Mouse (Mus musculus) lung, postnatal 0 days (tissue): ENCODE measurements around the gene Gm20388. TPM values are rescaled to one million over a fixed set of nuclear protein-coding genes. Genes with fewer than 3 reads are reported as not detected.

ENCODE experiments used
- ATAC-seq: fragments of 200-750 bp; cut with Nextera tagmentation; 2 replicates; pipeline ENCODE4 v1.8.0; 2017; ENCODE audit warnings: moderate library complexity
- DNase-seq: peaks from one replicate; pipeline ENCODE4 v3.0.0-alpha.2; 2016; ENCODE audit warnings: low spot score
- H3K27ac ChIP-seq: fragments of 300-500 bp; sonication (generic); 2 replicates; pipeline ENCODE4 v1.5.1; 2014; ENCODE audit warnings: antibody characterized with exemption, mild to moderate bottlenecking, low read length, mixed read lengths
- H3K27me3 ChIP-seq: fragments of 300-500 bp; sonication (generic); replicated peaks from 2 replicates; pipeline ENCODE4 v1.6.1; 2014; ENCODE audit warnings: low read length, mixed read lengths; ENCODE audit not compliant: insufficient read depth
- H3K36me3 ChIP-seq: fragments of 300-500 bp; sonication (generic); 2 replicates; pipeline ENCODE4 v1.6.1; 2014; ENCODE audit warnings: low read length, mixed read lengths; ENCODE audit not compliant: insufficient read depth
- H3K4me1 ChIP-seq: fragments of 300-500 bp; sonication (generic); 2 replicates; pipeline ENCODE4 v1.6.1; 2014; ENCODE audit warnings: antibody characterized with exemption, low read depth, low read length, mixed read lengths; ENCODE audit not compliant: insufficient read depth
- H3K4me2 ChIP-seq: fragments of 300-500 bp; sonication (generic); replicated peaks from 2 replicates; pipeline ENCODE4 v1.6.1; 2014; ENCODE audit warnings: low read depth, mild to moderate bottlenecking, low read length, moderate library complexity, mixed read lengths
- H3K4me3 ChIP-seq: fragments of 300-500 bp; sonication (generic); 2 replicates; pipeline ENCODE4 v1.5.1; 2014; ENCODE audit warnings: low read depth, low read length
- H3K9ac ChIP-seq: fragments of 300-500 bp; sonication (generic); replicated peaks from 2 replicates; pipeline ENCODE4 v1.6.1; 2014; ENCODE audit warnings: low read depth, mild to moderate bottlenecking
- H3K9me3 ChIP-seq: fragments of 300-500 bp; sonication (generic); 2 replicates; pipeline ENCODE4 v1.6.1; 2016; ENCODE audit warnings: low read length, mixed read lengths
- CTCF ChIP-seq: IDR thresholded peaks from 2 replicates; pipeline ENCODE4 v1.5.1; 2016; ENCODE audit warnings: antibody characterized with exemption, mild to moderate bottlenecking
- EP300 ChIP-seq: IDR thresholded peaks from 2 replicates; pipeline ENCODE4 v1.6.1; 2016; ENCODE audit warnings: antibody characterized with exemption, mild to moderate bottlenecking, control low read depth
- WGBS: fragments of 180-500 bp; shearing (Covaris S2); extraction: QIAGEN DNeasy Blood & Tissue Kit; methylation state at CpG from one replicate; pipeline ENCODE4 v1.1.7; 2014; 5-methylcytosine and 5-hydroxymethylcytosine counted together
- polyA plus RNA-seq: library from polyadenylated mRNA; unstranded; fragments of >200 nt; fragmentation: Nextera tagmentation; extraction: Ambion mirVana; gene quantifications from 2 replicates; pipeline ENCODE4 v1.2.1, GENCODE M21; 2015

Gene Gm20388
- polyA plus RNA-seq, 1 experiment from 2014 or later = not detected

- H3K4me2 ChIP-seq = no peak overlapping the region
- TF ChIP-seq EP300 (no peak), CTCF (no peak)
Observed at GRCm38 (mm10) chr8:122064353-122064752, 2153.7 kb downstream of the Gm20388 start.

GRCm38 (mm10) chr8:122067783-122068505 lies 2157.3 kb downstream of the Gm20388 start:
- 43% methylated on average over 15 of the region's 15 CpGs for WGBS
- peak; percentile 65 for ATAC-seq
- no peak for TF ChIP-seq CTCF
- no peak overlapping the region for H3K4me3 ChIP-seq
- no peaks in the 10 kb centered on the region for H3K36me3 ChIP-seq
- H3K9ac ChIP-seq = no peak overlapping the region
- H3K27ac ChIP-seq = no peak overlapping the region
- peak; percentile 54 for DNase-seq
- no peaks in the 10 kb centered on the region for H3K9me3 ChIP-seq
- no peak overlapping the region for H3K4me2 ChIP-seq
- no peaks in the 10 kb centered on the region for H3K27me3 ChIP-seq
- H3K4me1 ChIP-seq = no peaks in the 10 kb centered on the region

More at GRCm38 (mm10) chr8:122064353-122064752, 2153.7 kb downstream of the Gm20388 start:
- 70% methylated on average over 7 of the region's 7 CpGs for WGBS
- no peaks in the 10 kb centered on the region for H3K27me3 ChIP-seq
- H3K27ac ChIP-seq = no peak overlapping the region
- H3K9ac ChIP-seq = no peak overlapping the region
- no peaks in the 10 kb centered on the region for H3K9me3 ChIP-seq
- no peaks in the 10 kb centered on the region for H3K4me1 ChIP-seq
- H3K4me3 ChIP-seq = no peak overlapping the region
- ATAC-seq (no peak), DNase-seq (no peak)
- H3K36me3 ChIP-seq = no peaks in the 10 kb centered on the region

- Histone ChIP-seq H3K27ac (no peak overlapping the region), H3K36me3 (no peaks in the 10 kb centered on the region), H3K9ac (no peak overlapping the region), H3K4me3 (no peak overlapping the region), H3K27me3 (no peaks in the 10 kb centered on the region), H3K9me3 (no peaks in the 10 kb centered on the region), H3K4me1 (no peaks in the 10 kb centered on the region), H3K4me2 (no peak overlapping the region)
- DNase-seq (no peak), ATAC-seq (no peak)
- TF ChIP-seq CTCF = no peak
- no peak for TF ChIP-seq EP300
- WGBS = 73% methylated on average over 13 of the region's 13 CpGs
Observed at GRCm38 (mm10) chr8:122068609-122069008, 2158.0 kb downstream of the Gm20388 start.

- no peaks in the 10 kb centered on the region for H3K27me3 ChIP-seq
- no peaks in the 10 kb centered on the region for H3K9me3 ChIP-seq
- no peak overlapping the region for H3K4me2 ChIP-seq
- H3K27ac ChIP-seq = no peak overlapping the region
- H3K4me1 ChIP-seq = no peaks in the 10 kb centered on the region
- TF ChIP-seq EP300 = no peak
- TF ChIP-seq CTCF = no peak
- H3K9ac ChIP-seq = no peak overlapping the region
- H3K4me3 ChIP-seq = no peak overlapping the region
- DNase-seq = peak; percentile 27
- 63% methylated on average over 11 of the region's 11 CpGs for WGBS
- ATAC-seq = no peak
- H3K36me3 ChIP-seq = no peaks in the 10 kb centered on the region
Observed at GRCm38 (mm10) chr8:122069281-122069680, 2158.6 kb downstream of the Gm20388 start.

- Histone ChIP-seq H3K27me3 (0 out of 2 replicates have a peak, but pooled peaks cover 4% of the 10 kb centered on the region), H3K9ac (no peak overlapping the region), H3K4me2 (no peak overlapping the region), H3K27ac (no peak overlapping the region), H3K4me3 (no peak overlapping the region), H3K9me3 (no peaks in the 10 kb centered on the region), H3K36me3 (no peaks in the 10 kb centered on the region), H3K4me1 (no peaks in the 10 kb centered on the region)
- no peak for TF ChIP-seq CTCF
- DNase-seq = no peak
- WGBS = 58% methylated on average over 4 of the region's 4 CpGs
- no peak for ATAC-seq
Observed at GRCm38 (mm10) chr8:122071193-122071592, 2160.6 kb downstream of the Gm20388 start.

GRCm38 (mm10) chr8:122073964-122074363 lies 2163.3 kb downstream of the Gm20388 start:
- Histone ChIP-seq H3K27me3 (0 out of 2 replicates have a peak, but pooled peaks cover 4% of the 10 kb centered on the region), H3K36me3 (no peaks in the 10 kb centered on the region)
- WGBS = 48% methylated on average over 9 of the region's 9 CpGs

More at GRCm38 (mm10) chr8:122073964-122074363, 2163.3 kb downstream of the Gm20388 start:
- DNase-seq = no peak
- Histone ChIP-seq H3K27ac (no peak overlapping the region), H3K9ac (no peak overlapping the region), H3K9me3 (no peaks in the 10 kb centered on the region), H3K4me1 (no peaks in the 10 kb centered on the region), H3K4me2 (no peak overlapping the region), H3K4me3 (no peak overlapping the region)
- ATAC-seq = no peak
- TF ChIP-seq EP300 (no peak), CTCF (no peak)
